Mouse (Mus musculus): ENCODE data around the gene Siglece.

The Siglece gene

GRCm38 (mm10) chr7:43625794-43626422, 34.1 kb downstream of the Siglece start:
- DNase-seq = no peak

GRCm38 (mm10) chr7:43625065-43625464, 34.9 kb downstream of the Siglece start:
- no peak for DNase-seq

- DNase-seq = no peak
Measured at GRCm38 (mm10) chr7:43623819-43624218, 36.1 kb downstream of the Siglece start.

GRCm38 (mm10) chr7:43622927-43623326, 37.0 kb downstream of the Siglece start:
- DNase-seq = no peak

GRCm38 (mm10) chr7:43613816-43614551, 46.0 kb downstream of the Siglece start:
- DNase-seq = no peak

- DNase-seq = no peak
Measured at GRCm38 (mm10) chr7:43608316-43608824, 51.6 kb downstream of the Siglece start.

- no peak for DNase-seq
Measured at GRCm38 (mm10) chr7:43607743-43608287, 52.1 kb downstream of the Siglece start.

GRCm38 (mm10) chr7:43606896-43607742, 52.8 kb downstream of the Siglece start, which contains the start of gene Zfp819:
Zfp819 (plus strand) TSS chr7:43607169.
- peak; percentile 74 for DNase-seq

- DNase-seq = no peak
Measured at GRCm38 (mm10) chr7:43601884-43602283, 58.1 kb downstream of the Siglece start.

All from kidney, postnatal 10 days (tissue).